Mouse (Mus musculus): ENCODE results near the gene Galnt10. TPM values are rescaled to one million over a fixed set of nuclear protein-coding genes. Genes with fewer than 3 reads are reported as not detected.

Gene Galnt10
- polyA plus RNA-seq, 1 experiment = 27.2 TPM

DNA sequence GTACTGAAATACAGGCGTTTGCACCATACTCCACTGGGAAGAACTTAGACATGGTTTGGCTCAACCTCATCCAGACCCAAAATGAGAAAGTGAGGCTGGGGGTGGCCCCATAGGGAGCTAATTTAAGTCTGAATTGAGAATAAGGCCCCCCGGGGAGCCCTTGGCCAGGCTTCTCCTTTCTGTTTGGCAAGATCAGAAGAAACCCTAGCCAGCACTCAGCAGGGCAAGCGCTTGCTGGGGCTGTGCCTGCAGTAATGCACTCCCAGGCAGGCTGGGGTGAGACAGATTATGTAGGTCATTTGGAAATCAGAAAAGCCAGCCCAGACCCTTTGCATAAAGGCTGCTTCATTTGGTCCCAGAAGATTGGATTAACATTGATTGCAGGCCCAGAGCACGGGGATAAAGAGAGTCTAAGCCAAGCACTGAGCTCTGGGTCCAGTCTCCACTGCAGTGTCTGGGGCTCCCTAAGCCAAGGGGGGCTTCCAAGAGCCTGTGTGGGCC lies 44.6 kb upstream of the Galnt10 start:
- no peaks in the 10 kb centered on the region for H3K36me3 ChIP-seq (ENCODE audit: control insufficient read depth, insufficient read depth)
- no peak overlapping the region for H3K4me2 ChIP-seq (ENCODE audit: low read depth)
- TF ChIP-seq CEBPB (IDR thresholded peaks at IDR 0.05; ENCODE audit: insufficient read depth, poor library complexity, severe bottlenecking) = no peak
- TF ChIP-seq MAX (IDR thresholded peaks at IDR 0.05; ENCODE audit: low read depth) = no peak
- TF ChIP-seq REST (IDR thresholded peaks at IDR 0.05; ENCODE audit: insufficient read depth, insufficient read length) = no peak
- TF ChIP-seq TCF3 (IDR thresholded peaks at IDR 0.05; ENCODE audit: insufficient read length, low read depth) = no peak
- TF ChIP-seq TCF12 (IDR thresholded peaks at IDR 0.05; ENCODE audit: insufficient read depth, poor library complexity, severe bottlenecking) = no peak
- TF ChIP-seq MYOD1 (IDR thresholded peaks at IDR 0.05; ENCODE audit: control insufficient read depth in 1 of 3, insufficient read length in 2 of 3, low read depth in 2 of 3) = no peak
- no peak for TF ChIP-seq MYOG (IDR thresholded peaks at IDR 0.05; ENCODE audit: control insufficient read depth in 1 of 3, insufficient read depth in 1 of 3, insufficient read length in 2 of 3, low read depth in 2 of 3)
- no peak for TF ChIP-seq SRF (IDR thresholded peaks at IDR 0.05; ENCODE audit: control insufficient read depth, insufficient read length, low read depth)
- no peak for TF ChIP-seq POLR2A (IDR thresholded peaks at IDR 0.05; ENCODE audit: insufficient read length, low read depth)
- TF ChIP-seq E2F4 (IDR thresholded peaks at IDR 0.05; ENCODE audit: insufficient read depth) = no peak
- TF ChIP-seq POLR2AphosphoS2 (IDR thresholded peaks at IDR 0.05; ENCODE audit: insufficient read length, low read depth) = no peak
- TF ChIP-seq USF1 (IDR thresholded peaks at IDR 0.05; ENCODE audit: low read depth) = no peak
- H3ac ChIP-seq (ENCODE audit: control insufficient read depth, insufficient read length) = no peak overlapping the region
- no peaks in the 10 kb centered on the region for H3K79me2 ChIP-seq (ENCODE audit: control insufficient read depth, insufficient read depth)
- H3K4me3 ChIP-seq = no peak overlapping the region
- H3K27me3 ChIP-seq (ENCODE audit: control insufficient read depth, insufficient read depth, insufficient read length) = no peaks in the 10 kb centered on the region

DNA sequence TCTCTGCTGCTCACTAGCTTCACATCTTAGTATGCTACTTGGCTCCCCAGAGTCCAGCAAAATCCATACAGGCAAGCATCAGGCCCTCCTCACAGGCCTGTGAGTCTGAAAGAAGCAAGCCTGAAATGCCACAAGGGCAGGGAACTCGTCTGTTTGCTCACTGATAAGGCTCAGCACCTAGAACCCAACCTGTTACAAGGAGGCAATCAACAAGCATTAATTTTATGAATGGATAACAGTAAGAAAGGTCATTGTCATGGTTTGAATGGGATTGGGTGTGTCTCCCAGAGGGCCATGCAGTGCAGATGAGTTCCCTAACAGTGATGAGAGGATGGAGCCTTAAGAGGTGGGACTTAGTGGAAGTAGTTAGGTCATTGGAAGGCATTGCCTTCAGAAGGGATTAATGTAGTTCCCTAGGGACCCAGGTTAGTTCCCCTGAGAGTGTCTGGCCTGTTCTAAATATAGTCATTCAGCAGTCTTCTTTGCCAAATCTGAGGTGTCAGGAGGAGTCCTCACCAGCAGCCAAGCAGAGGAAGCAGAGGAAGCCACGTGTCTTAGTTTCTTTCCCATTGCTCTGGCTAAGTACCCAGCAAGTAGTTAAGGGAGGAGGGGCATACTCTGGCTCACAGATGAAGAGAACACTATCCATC lies 43.3 kb upstream of the Galnt10 start:
- Histone ChIP-seq H3K79me2 (ENCODE audit: control insufficient read depth, insufficient read depth) (no peaks in the 10 kb centered on the region), H3ac (ENCODE audit: control insufficient read depth, insufficient read length) (no peak overlapping the region), H3K27me3 (ENCODE audit: control insufficient read depth, insufficient read depth, insufficient read length) (no peaks in the 10 kb centered on the region), H3K36me3 (ENCODE audit: control insufficient read depth, insufficient read depth) (no peaks in the 10 kb centered on the region), H3K4me2 (ENCODE audit: low read depth) (no peak overlapping the region), H3K4me3 (no peak overlapping the region)
- no peak for TF ChIP-seq TCF12 (IDR thresholded peaks at IDR 0.05; ENCODE audit: insufficient read depth, poor library complexity, severe bottlenecking)
- no peak for TF ChIP-seq CEBPB (IDR thresholded peaks at IDR 0.05; ENCODE audit: insufficient read depth, poor library complexity, severe bottlenecking)
- no peak for TF ChIP-seq MYOG (IDR thresholded peaks at IDR 0.05; ENCODE audit: control insufficient read depth in 1 of 3, insufficient read depth in 1 of 3, insufficient read length in 2 of 3, low read depth in 2 of 3)
- no peak for TF ChIP-seq POLR2A (IDR thresholded peaks at IDR 0.05; ENCODE audit: insufficient read length, low read depth)
- no peak for TF ChIP-seq USF1 (IDR thresholded peaks at IDR 0.05; ENCODE audit: low read depth)
- no peak for TF ChIP-seq MYOD1 (IDR thresholded peaks at IDR 0.05; ENCODE audit: control insufficient read depth in 1 of 3, insufficient read length in 2 of 3, low read depth in 2 of 3)
- no peak for TF ChIP-seq POLR2AphosphoS2 (IDR thresholded peaks at IDR 0.05; ENCODE audit: insufficient read length, low read depth)
- no peak for TF ChIP-seq REST (IDR thresholded peaks at IDR 0.05; ENCODE audit: insufficient read depth, insufficient read length)
- no peak for TF ChIP-seq E2F4 (IDR thresholded peaks at IDR 0.05; ENCODE audit: insufficient read depth)

DNA sequence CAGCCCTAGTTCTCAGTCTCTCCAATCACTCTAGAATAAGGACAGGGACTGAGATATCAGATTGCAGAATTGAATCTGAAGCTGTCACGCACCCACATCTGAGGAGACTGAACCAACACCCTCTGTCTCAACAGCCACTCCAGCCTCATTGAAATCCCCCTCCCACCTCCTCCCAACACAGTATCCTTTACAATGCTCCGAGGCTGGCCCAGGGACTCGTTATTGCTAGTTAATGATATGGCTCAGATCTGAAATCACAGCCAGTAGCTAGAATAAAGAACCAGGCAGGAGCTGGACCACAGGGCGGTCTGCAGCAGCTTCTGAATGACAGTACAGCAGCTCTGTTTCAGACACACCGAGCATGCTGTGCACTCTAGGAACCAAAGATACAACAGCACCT lies 40.2 kb upstream of the Galnt10 start:
- H3K4me2 ChIP-seq (ENCODE audit: low read depth) = no peak overlapping the region
- H3K4me3 ChIP-seq = no peak overlapping the region
- H3K27me3 ChIP-seq (ENCODE audit: control insufficient read depth, insufficient read depth, insufficient read length) = no peaks in the 10 kb centered on the region
- H3ac ChIP-seq (ENCODE audit: control insufficient read depth, insufficient read length) = no peak overlapping the region
- H3K36me3 ChIP-seq (ENCODE audit: control insufficient read depth, insufficient read depth) = no peaks in the 10 kb centered on the region
- TF ChIP-seq MYOG (IDR thresholded peaks at IDR 0.05; ENCODE audit: control insufficient read depth in 1 of 3, insufficient read depth in 1 of 3, insufficient read length in 2 of 3, low read depth in 2 of 3) = no peak
- TF ChIP-seq MYOD1 (IDR thresholded peaks at IDR 0.05; ENCODE audit: control insufficient read depth in 1 of 3, insufficient read length in 2 of 3, low read depth in 2 of 3) = no peak
- TF ChIP-seq TCF3 (IDR thresholded peaks at IDR 0.05; ENCODE audit: insufficient read length, low read depth) = no peak
- no peak for TF ChIP-seq MAX (IDR thresholded peaks at IDR 0.05; ENCODE audit: low read depth)
- TF ChIP-seq TCF12 (IDR thresholded peaks at IDR 0.05; ENCODE audit: insufficient read depth, poor library complexity, severe bottlenecking) = no peak
- no peak for TF ChIP-seq CEBPB (IDR thresholded peaks at IDR 0.05; ENCODE audit: insufficient read depth, poor library complexity, severe bottlenecking)
- TF ChIP-seq E2F4 (IDR thresholded peaks at IDR 0.05; ENCODE audit: insufficient read depth) = no peak
- no peak for TF ChIP-seq USF1 (IDR thresholded peaks at IDR 0.05; ENCODE audit: low read depth)
- no peak for TF ChIP-seq POLR2A (IDR thresholded peaks at IDR 0.05; ENCODE audit: insufficient read length, low read depth)
- no peaks in the 10 kb centered on the region for H3K79me2 ChIP-seq (ENCODE audit: control insufficient read depth, insufficient read depth)

DNA sequence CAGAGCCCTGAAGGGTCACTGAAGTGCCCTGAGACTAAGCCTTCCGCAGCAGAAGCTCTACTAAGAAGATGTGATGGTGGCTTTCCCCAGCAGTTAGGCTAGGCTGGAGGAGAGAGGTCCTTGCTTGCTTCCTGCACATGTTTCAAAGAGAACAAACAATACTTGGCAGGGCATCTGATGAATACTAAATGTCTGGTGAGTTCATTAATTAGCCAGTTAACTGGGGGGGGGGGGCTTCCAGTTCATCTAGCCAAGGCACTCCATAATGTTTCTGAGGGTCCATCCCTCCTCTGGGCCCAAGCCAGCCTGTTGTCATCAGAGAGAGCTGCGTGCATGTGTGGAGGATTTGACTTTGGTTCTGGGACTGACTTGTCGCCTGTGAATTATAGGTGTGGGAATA lies 39.6 kb upstream of the Galnt10 start:
- TF ChIP-seq TCF3 (IDR thresholded peaks at IDR 0.05; ENCODE audit: insufficient read length, low read depth) (no peak), MAX (IDR thresholded peaks at IDR 0.05; ENCODE audit: low read depth) (no peak), POLR2A (IDR thresholded peaks at IDR 0.05; ENCODE audit: insufficient read length, low read depth) (no peak), USF1 (IDR thresholded peaks at IDR 0.05; ENCODE audit: low read depth) (no peak), MYOG (IDR thresholded peaks at IDR 0.05; ENCODE audit: control insufficient read depth in 1 of 3, insufficient read depth in 1 of 3, insufficient read length in 2 of 3, low read depth in 2 of 3) (no peak), SRF (IDR thresholded peaks at IDR 0.05; ENCODE audit: control insufficient read depth, insufficient read length, low read depth) (no peak), TCF12 (IDR thresholded peaks at IDR 0.05; ENCODE audit: insufficient read depth, poor library complexity, severe bottlenecking) (no peak)
- no peaks in the 10 kb centered on the region for H3K79me2 ChIP-seq (ENCODE audit: control insufficient read depth, insufficient read depth)
- H3K27me3 ChIP-seq (ENCODE audit: control insufficient read depth, insufficient read depth, insufficient read length) = no peaks in the 10 kb centered on the region
- H3ac ChIP-seq (ENCODE audit: control insufficient read depth, insufficient read length) = no peak overlapping the region
- H3K36me3 ChIP-seq (ENCODE audit: control insufficient read depth, insufficient read depth) = no peaks in the 10 kb centered on the region
- H3K4me2 ChIP-seq (ENCODE audit: low read depth) = no peak overlapping the region
- H3K4me3 ChIP-seq = no peak overlapping the region

DNA sequence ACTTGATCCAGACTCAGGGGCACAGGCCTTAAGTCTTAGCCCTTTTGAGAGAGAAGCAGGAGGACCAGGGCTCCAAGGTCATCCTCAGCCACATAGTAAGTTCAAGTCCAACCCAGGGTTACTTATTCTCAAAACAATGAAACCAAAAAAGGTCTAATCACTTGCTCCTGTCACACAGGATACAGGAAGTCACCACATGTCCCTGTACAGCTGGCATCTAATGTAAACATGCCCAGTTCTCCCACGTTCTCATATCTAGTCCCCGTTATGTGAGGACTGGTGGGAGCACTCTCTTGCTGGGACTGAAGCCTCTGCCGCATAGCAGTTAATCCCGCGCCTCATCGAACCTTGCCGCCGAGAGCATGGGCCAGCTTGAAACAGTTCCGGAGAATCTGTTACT lies 30.7 kb upstream of the Galnt10 start:
- no peak for TF ChIP-seq CEBPB (IDR thresholded peaks at IDR 0.05; ENCODE audit: insufficient read depth, poor library complexity, severe bottlenecking)
- no peak for TF ChIP-seq E2F4 (IDR thresholded peaks at IDR 0.05; ENCODE audit: insufficient read depth)
- TF ChIP-seq MYOG (IDR thresholded peaks at IDR 0.05; ENCODE audit: control insufficient read depth in 1 of 3, insufficient read depth in 1 of 3, insufficient read length in 2 of 3, low read depth in 2 of 3) = no peak
- no peak for TF ChIP-seq MAX (IDR thresholded peaks at IDR 0.05; ENCODE audit: low read depth)
- TF ChIP-seq TCF12 (IDR thresholded peaks at IDR 0.05; ENCODE audit: insufficient read depth, poor library complexity, severe bottlenecking) = no peak
- no peak for TF ChIP-seq REST (IDR thresholded peaks at IDR 0.05; ENCODE audit: insufficient read depth, insufficient read length)
- no peak for TF ChIP-seq TCF3 (IDR thresholded peaks at IDR 0.05; ENCODE audit: insufficient read length, low read depth)
- no peak for TF ChIP-seq POLR2AphosphoS2 (IDR thresholded peaks at IDR 0.05; ENCODE audit: insufficient read length, low read depth)
- no peak for TF ChIP-seq USF1 (IDR thresholded peaks at IDR 0.05; ENCODE audit: low read depth)
- TF ChIP-seq SRF (IDR thresholded peaks at IDR 0.05; ENCODE audit: control insufficient read depth, insufficient read length, low read depth) = no peak
- TF ChIP-seq MYOD1 (IDR thresholded peaks at IDR 0.05; ENCODE audit: control insufficient read depth in 1 of 3, insufficient read length in 2 of 3, low read depth in 2 of 3) = no peak
- TF ChIP-seq POLR2A (IDR thresholded peaks at IDR 0.05; ENCODE audit: insufficient read length, low read depth) = no peak
- Histone ChIP-seq H3ac (ENCODE audit: control insufficient read depth, insufficient read length) (no peak overlapping the region), H3K36me3 (ENCODE audit: control insufficient read depth, insufficient read depth) (no peaks in the 10 kb centered on the region), H3K27me3 (ENCODE audit: control insufficient read depth, insufficient read depth, insufficient read length) (no peaks in the 10 kb centered on the region), H3K79me2 (ENCODE audit: control insufficient read depth, insufficient read depth) (no peaks in the 10 kb centered on the region), H3K4me2 (ENCODE audit: low read depth) (no peak overlapping the region), H3K4me3 (no peak overlapping the region)

All from myocyte (in vitro differentiated cells).